In genomic region chr7:67551242-67551641, GRCm38 (mm10) we compare ENCODE assay signal across 24 mouse cellular contexts.
"Had no signal": no experiment of that assay in that cellular context is flagged by ENCODE, and none has a peak within 500 bp of the region (broad histone marks: within the 10 kb centered on the region; RNA-seq: fewer than 3 reads in every experiment).

No protein-coding gene starts in this region.

- H3K27me3 ChIP-seq: limb, embryonic 12.5 days; limb, embryonic 15.5 days; midbrain, embryonic 12.5 days; midbrain, embryonic 15.5 days; neural tube, embryonic 13.5 days had no signal

- H3K4me1 ChIP-seq: midbrain, embryonic 12.5 days had no signal

- ATAC-seq: intestine, postnatal 0 days; liver, postnatal 0 days; lung, postnatal 0 days; midbrain, embryonic 15.5 days had no signal

- H3K4me3 ChIP-seq: left cerebral cortex, adult 2 months; limb, embryonic 12.5 days; limb, embryonic 15.5 days; midbrain, embryonic 12.5 days; midbrain, embryonic 15.5 days; myocyte; neural tube, embryonic 13.5 days had no signal

- DNase-seq: kidney, adult 9 months; kidney, postnatal 14 days; kidney, postnatal 4 days; layer of hippocampus, postnatal 36 days; left cerebral cortex, postnatal 4 days; liver, postnatal 0 days; lung, embryonic 14.5 days; lung, postnatal 36 days; right cerebral cortex, adult 18-20 months; right cerebral cortex, postnatal 14 days; right cerebral cortex, postnatal 4 days; thymus, adult 18-20 months; thymus, postnatal 4 days had no signal

- H3K36me3 ChIP-seq: limb, embryonic 12.5 days; limb, embryonic 15.5 days; midbrain, embryonic 12.5 days; midbrain, embryonic 15.5 days; neural tube, embryonic 13.5 days had no signal

- H3K27ac ChIP-seq: left cerebral cortex, adult 2 months; limb, embryonic 12.5 days; limb, embryonic 15.5 days; liver, embryonic 14.5 days; midbrain, embryonic 12.5 days; midbrain, embryonic 15.5 days; neural tube, embryonic 13.5 days; stomach, postnatal 0 days had no signal
